Mouse (Mus musculus) CD4-positive, CD25-positive, alpha-beta regulatory T cell, adult 9 weeks (primary cell): ENCODE results near the gene Prr23a1. TPM values are rescaled to one million over a fixed set of nuclear protein-coding genes. Genes with fewer than 3 reads are reported as not detected.

Experiments used
- polyA plus RNA-seq: library from polyadenylated mRNA; unstranded; fragments of 100-300 nt; shearing (Covaris generic); gene quantifications from one replicate; pipeline ENCODE4 v1.2.1, GENCODE M21; 2017

Prr23a1 gene
- not detected for polyA plus RNA-seq

GRCm38 (mm10) chr9:98842117-98842516 lies at the start of gene Prr23a1:
Gene Prr23a1, plus strand, starts transcription at chr9:98842503.

GRCm38 (mm10) chr9:98856210-98856609 lies 13.9 kb downstream of the Prr23a1 start, which contains the start of gene Prr23a2:
Gene Prr23a2, plus strand, starts transcription at chr9:98856494.

GRCm38 (mm10) chr9:98864571-98864970 lies 22.3 kb downstream of the Prr23a1 start, which contains the start of gene Prr23a3:
Gene Prr23a3, plus strand, starts transcription at chr9:98864767.

Other genes starting within 250 kb of the Prr23a1 start
- gene Mrps22, start 240.8 kb upstream of the Prr23a1 start, polyA plus RNA-seq = 26.3 TPM
- gene Prr23a2, start 14.0 kb downstream of the Prr23a1 start, polyA plus RNA-seq = not detected
- not detected for gene Prr23a3, start 22.3 kb downstream of the Prr23a1 start, polyA plus RNA-seq
- not detected for gene 7420426K07Rik, start 60.6 kb downstream of the Prr23a1 start, polyA plus RNA-seq
- not detected for gene Foxl2, start 112.8 kb downstream of the Prr23a1 start, polyA plus RNA-seq
- 68.6 TPM for gene Faim, start 143.9 kb downstream of the Prr23a1 start, polyA plus RNA-seq
- 1.2 TPM for gene Gm1123, start 193.2 kb downstream of the Prr23a1 start, polyA plus RNA-seq